Mouse (Mus musculus) heart, adult 2 months (tissue): Measurements from ENCODE around the gene Zdhhc17.

Experiments used
- CTCF ChIP-seq: fragments of 200-600 bp; IDR thresholded peaks from 2 replicates; pipeline ENCODE4 v1.8.1; 2022; ENCODE audit warnings: antibody characterized with exemption, mild to moderate bottlenecking, moderate library complexity
- EP300 ChIP-seq: fragments of 200-500 bp; IDR thresholded peaks from 2 replicates; pipeline ENCODE4 v1.6.1; 2011; ENCODE audit warnings: low read depth, low read length, control low read depth; ENCODE audit not compliant: insufficient read depth
- POLR2A ChIP-seq: fragments of 200-500 bp; IDR thresholded peaks from 2 replicates; pipeline ENCODE4 v1.6.1; 2011; ENCODE audit warnings: mild to moderate bottlenecking, low read depth, low read length, control low read depth; ENCODE audit not compliant: insufficient read depth

DNA sequence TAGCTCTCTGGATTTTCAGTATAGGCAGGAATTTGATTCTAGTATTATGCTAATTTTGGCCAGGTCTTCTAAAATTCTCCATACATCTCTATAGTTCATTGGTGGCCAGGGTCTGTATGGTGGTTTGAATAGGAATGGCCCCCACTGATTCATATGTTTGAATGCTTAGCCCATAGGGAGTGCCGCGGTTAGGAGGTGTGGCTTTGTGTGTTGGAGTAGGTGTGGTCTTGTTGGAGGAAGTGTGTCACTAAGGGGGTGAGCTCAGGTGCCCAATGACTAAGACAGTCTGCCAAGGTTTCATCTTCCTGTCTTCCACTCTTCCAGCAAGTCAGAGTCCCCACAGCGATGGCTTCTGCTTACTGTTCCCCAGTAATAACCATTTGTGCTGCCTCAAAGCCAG, 106.1 kb downstream of the Zdhhc17 start:
- TF ChIP-seq CTCF (no peak), POLR2A (no peak), EP300 (no peak)
